Mouse (Mus musculus): ENCODE data around the gene Nt5dc1. TPM values are rescaled to one million over a fixed set of nuclear protein-coding genes. Genes with fewer than 3 reads are reported as not detected.

Gene Nt5dc1
- polyA plus RNA-seq (2015; fragmentation: Nextera tagmentation; extraction: Ambion mirVana) = 6.8 and 13.2 TPM in 2 replicates

DNA sequence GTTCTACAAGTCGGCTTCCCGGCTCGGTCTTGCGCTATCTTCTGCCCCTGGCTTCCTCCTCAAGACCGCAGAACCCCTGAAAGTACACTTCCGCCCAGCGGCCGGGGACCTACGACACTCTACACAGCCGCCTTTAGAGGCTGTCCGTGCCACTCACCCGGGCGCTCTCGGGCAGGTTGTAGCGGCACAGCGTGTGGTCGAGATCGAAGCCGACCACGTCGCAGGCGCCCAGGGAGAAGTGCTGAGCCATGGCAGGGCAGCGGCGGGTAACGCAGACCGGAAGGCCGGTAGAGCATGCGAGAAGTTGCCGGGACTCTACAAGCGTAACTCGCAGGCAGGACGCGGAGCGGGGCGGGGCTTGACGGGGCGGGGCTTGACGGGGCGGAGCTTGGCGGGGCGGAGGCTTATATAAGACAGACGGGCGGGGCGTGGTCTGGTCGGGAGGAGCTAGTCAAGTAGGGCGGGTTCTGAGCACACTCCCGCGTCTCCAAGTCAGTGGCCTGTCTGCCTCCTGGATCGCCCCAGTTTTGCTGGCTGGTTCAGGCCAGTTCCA lies at the start of gene Nt5dc1:
Nt5dc1 (minus strand) TSS at position 349 of the 553 bp plus-strand sequence.

DNA sequence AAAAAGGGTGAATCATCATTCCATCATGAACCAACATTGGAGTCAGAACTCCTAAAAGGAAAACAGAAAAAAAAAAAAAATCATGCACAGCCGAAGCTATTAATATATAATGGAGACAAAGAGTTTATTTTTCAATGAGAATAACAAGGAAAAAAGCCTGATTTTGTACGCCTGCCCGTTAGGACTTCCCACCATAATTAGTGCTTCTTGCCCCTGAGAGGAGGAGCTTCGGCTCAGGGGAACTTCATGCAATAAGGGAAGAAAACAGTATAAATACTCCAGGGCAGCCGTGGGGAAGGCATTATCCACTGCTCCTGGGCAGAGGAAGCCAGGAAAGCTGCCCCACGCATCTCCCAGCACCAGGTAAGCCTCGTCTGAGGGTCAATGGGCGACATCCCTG lies 28.7 kb downstream of the Nt5dc1 start, which contains the start of gene Col10a1:
Col10a1 (plus strand) TSS at position 301 of the 400 bp plus-strand sequence.

DNA sequence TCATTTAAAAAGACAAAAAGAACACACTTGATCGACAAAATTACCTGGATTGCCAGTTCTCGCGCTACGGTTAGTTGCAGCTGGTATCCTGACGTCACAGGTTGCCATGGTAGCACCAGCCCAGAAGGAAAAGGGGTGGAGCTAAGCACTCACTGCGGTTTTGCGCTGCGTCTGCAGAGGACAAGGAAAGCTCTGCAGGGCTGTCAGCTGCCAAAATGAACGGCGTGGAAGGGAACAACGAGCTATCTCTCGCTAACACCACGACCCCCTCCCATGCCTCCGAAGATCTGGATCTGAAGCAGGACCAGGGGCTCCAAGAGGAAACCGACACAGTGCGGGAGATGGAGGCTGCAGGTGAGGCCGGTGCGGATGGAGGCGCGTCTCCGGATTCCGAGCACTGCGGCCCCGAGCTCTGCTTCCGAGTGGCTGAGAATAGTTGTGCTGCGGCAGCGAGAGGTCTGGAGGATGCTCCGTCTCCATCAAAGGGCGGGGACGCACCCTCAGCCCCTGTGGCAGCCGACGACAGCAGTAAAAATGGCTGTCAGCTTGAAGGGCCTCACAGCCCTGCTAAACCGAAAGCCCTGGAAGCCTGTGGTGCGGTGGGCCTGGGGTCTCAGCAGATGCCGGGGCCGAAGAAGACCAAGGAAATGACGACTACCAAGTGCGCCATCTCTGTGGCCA lies 120.9 kb downstream of the Nt5dc1 start, which contains the start of gene Tspyl4:
Tspyl4 (plus strand) TSS at position 144 of the 681 bp plus-strand sequence.

DNA sequence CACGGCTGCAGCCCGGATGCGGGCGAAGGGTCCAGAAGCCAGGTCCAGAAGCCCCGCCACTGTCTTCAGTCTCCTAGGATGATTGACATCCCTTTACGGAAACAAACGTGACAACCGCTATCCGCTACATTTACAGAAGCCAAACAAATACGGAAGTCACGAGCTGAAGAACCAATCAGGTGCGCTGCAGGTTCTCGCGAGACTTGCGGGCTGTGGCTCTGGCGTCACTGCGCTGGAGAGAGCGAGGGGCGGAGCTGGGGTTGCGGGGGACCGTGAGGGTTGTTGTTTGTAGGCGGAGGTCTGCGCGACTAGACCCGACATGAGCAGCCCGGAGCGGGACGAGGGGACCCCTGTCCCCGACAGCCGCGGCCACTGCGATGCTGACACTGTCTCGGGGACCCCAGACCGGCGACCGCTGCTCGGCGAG lies 136.4 kb downstream of the Nt5dc1 start, which contains the start of gene Tspyl1:
Tspyl1 (plus strand) TSS at position 229 of the 427 bp plus-strand sequence.

Other genes starting within 250 kb of the Nt5dc1 start
- 12.8 and 12.9 TPM in 2 replicates for gene Dse, start 210.8 kb downstream of the Nt5dc1 start, polyA plus RNA-seq (2015; fragmentation: Nextera tagmentation; extraction: Ambion mirVana)
- 70.9 and 81.9 TPM in 2 replicates for gene Tspyl1, start 136.4 kb downstream of the Nt5dc1 start, polyA plus RNA-seq (2015; fragmentation: Nextera tagmentation; extraction: Ambion mirVana)
- 28.8 and 52.4 TPM in 2 replicates for gene Tspyl4, start 121.1 kb downstream of the Nt5dc1 start, polyA plus RNA-seq (2015; fragmentation: Nextera tagmentation; extraction: Ambion mirVana)
- 0.33 TPM in 2 replicates for gene Col10a1, start 28.6 kb downstream of the Nt5dc1 start, polyA plus RNA-seq (2015; fragmentation: Nextera tagmentation; extraction: Ambion mirVana)
- gene Frk, start 64.8 kb upstream of the Nt5dc1 start, polyA plus RNA-seq (2015; fragmentation: Nextera tagmentation; extraction: Ambion mirVana) = 7.3 and 11.9 TPM in 2 replicates